Mouse (Mus musculus) limb, embryonic 15.5 days (tissue): ENCODE measurements around the gene Kcnc3. TPM values are rescaled to one million over a fixed set of nuclear protein-coding genes. Genes with fewer than 3 reads are reported as not detected.

ENCODE experiments used
- ATAC-seq: fragments of 200-750 bp; cut with Nextera tagmentation; 2 replicates; pipeline ENCODE4 v1.8.0; 2017; ENCODE audit warnings: low read depth, moderate TSS enrichment; ENCODE audit not compliant: insufficient number of reproducible peaks, low FRiP score, low TSS enrichment
- H3K27ac ChIP-seq: fragments of 300-500 bp; sonication (generic); 2 replicates; pipeline ENCODE4 v1.5.1; 2015; ENCODE audit warnings: moderate library complexity, mild to moderate bottlenecking, inconsistent platforms
- H3K27me3 ChIP-seq: fragments of 300-500 bp; sonication (generic); 2 replicates; pipeline ENCODE4 v1.6.1; 2015; ENCODE audit warnings: inconsistent platforms
- H3K36me3 ChIP-seq: fragments of 300-500 bp; sonication (generic); 2 replicates; pipeline ENCODE4 v1.6.1; 2015; ENCODE audit warnings: inconsistent platforms
- H3K4me1 ChIP-seq: fragments of 300-500 bp; sonication (generic); 2 replicates; pipeline ENCODE4 v1.6.1; 2015; ENCODE audit warnings: inconsistent platforms
- H3K4me2 ChIP-seq: fragments of 300-500 bp; sonication (generic); 2 replicates; pipeline ENCODE4 v1.6.1; 2015; ENCODE audit warnings: mild to moderate bottlenecking, inconsistent platforms
- H3K4me3 ChIP-seq: fragments of 300-500 bp; sonication (generic); 2 replicates; pipeline ENCODE4 v1.5.1; 2015; ENCODE audit warnings: mild to moderate bottlenecking, inconsistent platforms
- H3K9ac ChIP-seq: fragments of 300-500 bp; sonication (generic); 2 replicates; pipeline ENCODE4 v1.6.1; 2015; ENCODE audit warnings: inconsistent platforms
- H3K9me3 ChIP-seq: fragments of 300-500 bp; sonication (generic); 2 replicates; pipeline ENCODE4 v1.6.1; 2016; ENCODE audit warnings: inconsistent platforms
- WGBS: fragments of 180-500 bp; shearing (Covaris S2); methylation state at CpG from one replicate; pipeline ENCODE4 v1.1.7; 2015; 5-methylcytosine and 5-hydroxymethylcytosine counted together
- polyA plus RNA-seq: library from polyadenylated mRNA; unstranded; fragments of >200 nt; fragmentation: Nextera tagmentation; extraction: Ambion mirVana; gene quantifications from 2 replicates; pipeline ENCODE4 v1.2.1, GENCODE M21; 2015

The Kcnc3 gene
- polyA plus RNA-seq, 1 experiment from 2014 or later: 0.20 TPM

DNA sequence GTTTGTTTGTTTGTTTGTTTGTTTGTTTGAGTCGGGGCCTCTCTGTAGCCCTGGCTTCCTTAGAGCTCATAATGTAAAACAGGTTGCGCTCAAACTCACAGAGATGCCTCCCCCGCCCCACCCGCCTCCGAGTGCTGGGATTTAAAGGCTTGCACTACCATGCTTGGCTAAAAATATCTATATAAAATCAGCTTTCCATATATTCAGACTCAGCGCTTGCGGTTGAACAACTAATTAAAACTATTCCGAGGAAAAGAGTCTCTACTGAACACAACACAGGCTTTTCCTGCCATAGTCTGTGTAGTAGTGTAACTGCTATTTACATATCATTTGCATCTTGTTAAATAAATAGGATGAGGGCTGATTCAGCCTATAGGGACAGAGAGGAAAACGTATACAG, 46.2 kb downstream of the Kcnc3 start:
- ATAC-seq: no peak
- H3K36me3 ChIP-seq: no peaks in the 10 kb centered on the region
- H3K4me2 ChIP-seq: no peak overlapping the region
- WGBS: 78% methylated on average over 9 of the region's 9 CpGs
- 0 out of 2 replicates have a peak, but pooled peaks cover 3% of the 10 kb centered on the region for H3K4me1 ChIP-seq
- H3K9me3 ChIP-seq: no peaks in the 10 kb centered on the region
- H3K9ac ChIP-seq: no peak overlapping the region
- H3K4me3 ChIP-seq: no peak overlapping the region
- H3K27ac ChIP-seq: no peak overlapping the region
- H3K27me3 ChIP-seq: peaks cover 60% of the 10 kb centered on the region

DNA sequence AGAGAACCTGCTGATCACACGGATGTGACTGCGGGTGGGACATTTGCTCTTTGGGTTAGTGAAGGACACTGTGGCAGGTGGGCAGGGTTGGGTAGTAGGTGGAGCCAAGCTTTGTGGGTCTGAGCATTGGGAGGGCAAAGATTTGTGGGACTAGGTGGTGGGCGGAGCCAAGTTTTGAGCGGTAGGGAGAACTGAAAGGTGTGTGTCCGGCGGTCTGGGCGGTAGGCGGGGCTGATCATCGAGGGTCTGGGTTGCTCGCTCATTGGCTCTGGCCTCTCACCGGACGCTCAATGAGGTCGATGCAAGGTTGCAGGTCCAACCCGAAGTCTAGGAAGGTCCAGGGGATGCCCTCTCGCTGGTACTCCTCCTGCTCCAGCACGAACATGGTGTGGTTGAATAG, 48.2 kb downstream of the Kcnc3 start:
- peaks cover 62% of the 10 kb centered on the region for H3K27me3 ChIP-seq

DNA sequence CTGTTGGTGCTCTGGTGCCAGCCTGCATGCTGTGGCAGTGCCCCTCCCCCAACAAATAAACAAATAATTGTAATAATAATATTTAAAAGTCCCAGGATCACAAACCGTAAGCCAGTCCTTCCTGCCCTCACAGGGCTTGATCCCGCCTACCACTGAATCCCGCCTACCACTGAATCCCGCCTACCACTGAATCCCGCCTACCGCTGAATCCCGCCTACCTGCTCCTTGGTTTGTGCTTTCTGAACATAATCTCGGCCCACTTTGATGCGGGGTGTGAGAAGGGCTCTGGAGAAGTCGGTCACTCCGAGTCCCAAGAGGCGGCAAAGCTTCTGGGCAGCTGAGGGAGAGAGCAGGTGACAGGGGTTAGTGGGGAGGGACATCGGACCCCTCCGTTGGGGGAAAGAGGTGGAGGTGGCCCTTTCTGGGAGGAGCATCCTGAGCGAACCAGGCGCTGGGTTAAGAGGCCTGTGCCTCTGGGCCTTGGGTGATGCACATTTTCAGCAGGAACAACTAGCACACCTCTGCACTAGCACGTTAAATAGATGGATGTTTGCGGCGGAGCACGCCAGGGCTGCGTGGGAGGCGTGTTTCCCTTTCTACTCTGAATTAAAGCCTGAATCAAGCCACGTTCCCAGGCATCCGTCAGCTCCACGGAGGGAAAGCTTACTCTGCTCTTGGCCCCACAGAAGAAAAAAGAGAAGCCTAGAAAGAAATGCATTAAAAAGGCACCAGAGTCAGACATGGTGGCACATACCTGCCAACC, 50.6 kb downstream of the Kcnc3 start:
- no peak overlapping the region for H3K9ac ChIP-seq
- ATAC-seq: no peak
- peaks cover 75% of the 10 kb centered on the region for H3K27me3 ChIP-seq
- peak overlapping the region; percentile 13; the same call in 1 of the 2 replicates for H3K4me3 ChIP-seq
- WGBS: 20% methylated on average over 25 of the region's 25 CpGs
- no peak overlapping the region for H3K27ac ChIP-seq
- no peak overlapping the region for H3K4me2 ChIP-seq
- no peaks in the 10 kb centered on the region for H3K9me3 ChIP-seq
- H3K4me1 ChIP-seq: 0 out of 2 replicates have a peak, but pooled peaks cover 10% of the 10 kb centered on the region
- no peaks in the 10 kb centered on the region for H3K36me3 ChIP-seq

More for the DNA sequence above, 48.2 kb downstream of the Kcnc3 start:
- H3K9ac ChIP-seq: no peak overlapping the region
- 3% methylated on average over 16 of the region's 16 CpGs for WGBS
- 0 out of 2 replicates have a peak, but pooled peaks cover 3% of the 10 kb centered on the region for H3K4me1 ChIP-seq
- no peaks in the 10 kb centered on the region for H3K36me3 ChIP-seq
- no peaks in the 10 kb centered on the region for H3K9me3 ChIP-seq
- no peak overlapping the region for H3K4me2 ChIP-seq
- ATAC-seq: no peak
- H3K27ac ChIP-seq: no peak overlapping the region
- H3K4me3 ChIP-seq: no peak overlapping the region

DNA sequence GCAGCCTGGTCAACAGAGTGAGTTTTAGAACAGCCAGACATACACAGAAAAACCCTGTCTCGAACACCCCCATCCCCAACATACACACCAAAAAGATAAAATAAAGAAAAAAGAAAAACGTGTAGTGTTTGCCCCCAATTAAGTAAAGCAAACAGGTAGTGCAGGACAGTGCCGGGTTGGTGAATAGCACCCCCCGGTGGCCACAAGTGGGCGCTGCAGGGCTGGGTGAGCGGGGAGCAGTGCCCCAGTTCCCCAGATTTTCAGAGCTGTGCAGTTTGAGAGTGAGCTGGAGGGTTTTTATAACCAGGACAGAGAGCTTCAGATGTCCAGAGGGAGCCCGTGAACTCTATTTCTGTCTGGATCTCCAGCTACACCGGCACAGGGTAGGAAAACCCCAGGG, 51.4 kb downstream of the Kcnc3 start:
- H3K4me2 ChIP-seq: no peak overlapping the region
- peaks cover 76% of the 10 kb centered on the region for H3K27me3 ChIP-seq
- WGBS: 30% methylated on average over 8 of the region's 8 CpGs
- no peak overlapping the region for H3K4me3 ChIP-seq
- H3K9ac ChIP-seq: no peak overlapping the region
- ATAC-seq: no peak
- 0 out of 2 replicates have a peak, but pooled peaks cover 11% of the 10 kb centered on the region for H3K4me1 ChIP-seq
- H3K27ac ChIP-seq: no peak overlapping the region
- H3K36me3 ChIP-seq: no peaks in the 10 kb centered on the region
- no peaks in the 10 kb centered on the region for H3K9me3 ChIP-seq

DNA sequence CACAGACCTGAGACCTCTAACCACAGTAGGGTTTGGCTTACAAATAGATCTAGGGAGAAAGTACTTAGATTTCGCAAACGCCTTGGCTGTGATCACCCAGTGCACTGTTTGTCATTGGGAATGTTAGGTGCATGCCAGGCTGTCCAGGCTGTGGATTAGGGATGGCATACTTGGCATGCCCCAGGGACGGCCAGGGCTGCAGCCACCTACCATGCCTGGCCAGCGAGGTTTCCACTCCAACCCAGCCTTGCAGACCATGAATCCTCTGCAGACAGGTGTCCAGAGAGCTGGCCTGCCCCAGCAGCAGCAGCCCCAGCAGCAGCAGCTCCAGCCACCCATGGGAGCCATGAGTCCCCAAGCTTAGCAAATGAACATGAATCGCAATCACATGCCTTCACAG, 54.8 kb downstream of the Kcnc3 start:
- H3K27ac ChIP-seq: no peak overlapping the region
- H3K9ac ChIP-seq: no peak overlapping the region
- H3K4me3 ChIP-seq: no peak overlapping the region
- peaks cover 57% of the 10 kb centered on the region for H3K27me3 ChIP-seq
- no peaks in the 10 kb centered on the region for H3K9me3 ChIP-seq
- no peaks in the 10 kb centered on the region for H3K36me3 ChIP-seq
- no peak for ATAC-seq
- no peak overlapping the region for H3K4me2 ChIP-seq
- 0 out of 2 replicates have a peak, but pooled peaks cover 7% of the 10 kb centered on the region for H3K4me1 ChIP-seq
- 77% methylated on average over 5 of the region's 5 CpGs for WGBS

DNA sequence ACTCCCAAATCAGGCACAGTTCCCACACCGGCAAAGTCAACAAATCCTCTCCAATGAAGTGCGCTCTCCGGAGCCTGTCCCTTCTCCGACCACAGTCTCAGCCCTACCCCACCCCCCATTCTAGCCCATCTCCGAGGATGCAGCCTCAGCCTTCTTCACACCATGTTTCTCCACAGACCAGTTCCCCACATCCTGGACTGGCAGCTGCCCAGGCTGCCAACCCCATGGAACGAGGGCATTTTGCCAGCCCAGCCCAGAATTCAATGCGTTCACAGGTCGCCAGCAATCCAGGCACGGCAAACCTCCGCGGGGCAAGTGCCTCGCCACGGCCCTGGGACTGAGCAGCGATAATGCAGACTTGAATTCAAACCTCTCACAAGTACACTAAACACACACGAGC, 55.5 kb downstream of the Kcnc3 start:
- no peaks in the 10 kb centered on the region for H3K9me3 ChIP-seq
- H3K4me1 ChIP-seq: 0 out of 2 replicates have a peak, but pooled peaks cover 7% of the 10 kb centered on the region
- WGBS: 24% methylated on average over 15 of the region's 15 CpGs
- no peak overlapping the region for H3K27ac ChIP-seq
- H3K4me2 ChIP-seq: no peak overlapping the region
- ATAC-seq: no peak; the same call in 1 of the 2 replicates
- H3K9ac ChIP-seq: no peak overlapping the region
- H3K27me3 ChIP-seq: peaks cover 50% of the 10 kb centered on the region
- H3K4me3 ChIP-seq: no peak overlapping the region
- no peaks in the 10 kb centered on the region for H3K36me3 ChIP-seq

DNA sequence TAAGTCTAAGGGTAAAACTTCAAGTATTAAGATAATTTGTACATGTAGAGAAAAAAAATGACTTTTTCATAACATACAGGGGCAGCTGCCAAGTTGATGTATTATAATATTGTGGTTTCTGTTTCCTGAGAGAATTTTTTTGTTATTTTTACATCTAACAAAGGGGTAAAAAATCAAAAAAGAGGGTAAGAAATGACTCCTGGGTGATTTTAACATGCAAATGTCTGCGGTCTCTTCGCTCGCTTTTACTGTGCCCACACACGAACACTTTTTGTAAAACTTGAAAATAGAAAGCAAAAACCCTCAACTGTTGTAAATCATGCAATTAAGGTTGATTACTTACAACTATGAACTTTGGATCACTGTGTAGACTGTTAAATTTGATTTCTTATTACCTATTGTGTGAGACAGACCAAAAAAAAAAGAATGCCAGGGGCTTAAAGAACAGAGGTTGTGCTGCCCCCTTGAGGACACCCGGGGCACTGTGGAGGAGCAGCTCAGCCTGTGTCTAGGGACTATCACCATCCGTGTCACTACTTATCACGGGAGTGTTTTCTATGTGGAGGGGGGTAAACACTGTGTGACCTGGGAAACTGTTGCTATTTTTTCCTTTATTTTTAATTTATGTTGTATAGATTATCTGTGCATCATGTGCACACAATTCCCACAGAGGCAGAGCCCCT, 56.7 kb downstream of the Kcnc3 start:
- Histone ChIP-seq H3K27ac (no peak overlapping the region), H3K9me3 (no peaks in the 10 kb centered on the region), H3K27me3 (peaks cover 38% of the 10 kb centered on the region), H3K36me3 (no peaks in the 10 kb centered on the region), H3K4me2 (no peak overlapping the region), H3K4me3 (no peak overlapping the region), H3K4me1 (0 out of 2 replicates have a peak, but pooled peaks cover 7% of the 10 kb centered on the region), H3K9ac (no peak overlapping the region)
- WGBS: 47% methylated on average over 7 of the region's 7 CpGs
- no peak for ATAC-seq

DNA sequence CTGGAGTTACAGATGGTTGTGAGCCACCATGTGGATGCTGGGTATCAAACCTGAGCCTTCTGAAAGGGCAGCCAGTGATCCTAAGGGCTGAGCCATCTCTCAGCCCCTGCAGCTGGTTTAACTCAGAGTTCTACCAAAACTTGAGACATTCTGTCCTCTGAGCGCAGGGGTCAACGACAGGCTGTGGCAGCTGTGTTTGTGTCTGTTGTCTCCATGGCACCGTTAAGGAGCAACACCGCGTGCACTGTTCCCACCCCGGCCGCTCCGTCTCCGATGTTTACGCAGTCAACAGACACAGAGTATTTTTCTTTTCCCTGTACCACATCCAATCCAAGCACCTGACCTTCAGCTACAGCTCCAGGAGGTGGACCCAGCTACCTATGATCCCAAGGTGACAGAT, 57.3 kb downstream of the Kcnc3 start:
- H3K4me1 ChIP-seq: 0 out of 2 replicates have a peak, but pooled peaks cover 7% of the 10 kb centered on the region
- peaks cover 36% of the 10 kb centered on the region for H3K27me3 ChIP-seq

DNA sequence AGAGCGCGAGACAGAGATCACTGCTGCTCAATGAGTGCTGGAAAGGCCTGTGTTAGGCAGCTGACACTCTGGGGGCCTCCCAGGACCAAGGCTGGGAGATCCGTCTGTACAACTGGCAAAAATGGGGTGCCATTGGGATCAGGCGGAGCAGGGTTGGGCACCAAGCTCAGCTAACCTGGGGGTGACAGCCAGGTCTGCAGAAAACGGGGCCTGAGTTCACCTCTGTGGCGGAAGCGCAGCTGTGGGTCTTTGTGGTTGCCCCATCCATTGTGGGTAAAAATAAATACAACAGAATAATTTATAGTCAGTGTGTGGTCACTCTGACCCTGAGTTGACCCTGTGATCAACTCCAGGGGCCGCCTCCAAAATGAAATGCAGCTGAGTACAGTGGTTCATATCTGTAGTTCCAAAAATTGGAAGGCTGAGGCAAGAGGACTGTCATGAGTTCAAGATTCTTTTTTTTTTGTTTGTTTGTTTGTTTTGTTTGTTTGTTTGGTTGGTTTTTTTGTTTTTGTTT, 58.7 kb downstream of the Kcnc3 start:
- H3K27me3 ChIP-seq: peaks cover 24% of the 10 kb centered on the region
- no peak overlapping the region for H3K4me2 ChIP-seq
- no peak overlapping the region for H3K9ac ChIP-seq
- H3K27ac ChIP-seq: no peak overlapping the region
- WGBS: 64% methylated on average over 8 of the region's 8 CpGs
- no peak for ATAC-seq
- H3K4me3 ChIP-seq: no peak overlapping the region
- no peaks in the 10 kb centered on the region for H3K9me3 ChIP-seq
- H3K36me3 ChIP-seq: no peaks in the 10 kb centered on the region
- H3K4me1 ChIP-seq: 0 out of 2 replicates have a peak, but pooled peaks cover 7% of the 10 kb centered on the region

More for the DNA sequence above, 57.3 kb downstream of the Kcnc3 start:
- ATAC-seq: no peak
- Histone ChIP-seq H3K9ac (no peak overlapping the region), H3K36me3 (no peaks in the 10 kb centered on the region), H3K27ac (no peak overlapping the region), H3K4me3 (no peak overlapping the region), H3K9me3 (no peaks in the 10 kb centered on the region), H3K4me2 (no peak overlapping the region)
- WGBS: 69% methylated on average over 10 of the region's 10 CpGs

DNA sequence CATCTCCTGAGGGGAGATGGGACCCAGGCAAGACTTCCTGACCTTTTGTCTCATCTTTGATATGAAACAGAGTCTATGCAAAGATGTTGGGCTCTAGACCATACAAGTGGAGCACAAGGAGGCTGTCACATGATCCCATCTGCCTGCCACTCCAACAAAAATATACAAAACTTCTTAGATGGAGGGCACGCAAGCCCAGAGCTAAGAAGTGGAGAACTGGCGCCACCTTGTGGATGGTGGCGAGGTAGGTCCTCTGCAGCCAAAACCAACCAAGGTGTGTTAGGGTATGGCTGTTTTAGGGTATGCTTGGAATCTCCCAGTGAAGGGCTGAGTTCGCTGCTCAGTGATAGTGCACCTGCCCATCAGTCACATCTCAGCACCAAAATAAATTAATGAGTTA, 59.5 kb downstream of the Kcnc3 start:
- no peak for ATAC-seq
- 14% methylated on average over 4 of the region's 4 CpGs for WGBS

DNA sequence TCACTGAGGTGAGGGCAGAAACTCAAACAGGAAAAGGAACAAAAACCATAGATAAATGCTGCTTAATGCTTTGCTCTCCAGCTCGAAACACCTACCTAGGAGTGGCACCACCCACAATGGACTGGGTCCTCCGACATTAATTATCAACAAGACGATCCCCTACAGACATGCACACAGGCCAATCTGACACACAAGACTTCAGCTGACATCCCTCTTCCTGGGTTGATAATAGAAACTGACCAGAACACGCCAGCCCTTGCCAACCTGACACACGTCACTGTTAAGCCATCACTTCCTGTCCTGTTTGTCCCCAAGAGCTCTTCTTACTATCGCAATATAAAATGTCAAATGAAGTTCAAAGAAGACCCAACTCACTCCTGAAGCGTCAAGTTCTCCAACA, 61.0 kb downstream of the Kcnc3 start:
- Histone ChIP-seq H3K9me3 (no peaks in the 10 kb centered on the region), H3K36me3 (no peaks in the 10 kb centered on the region), H3K4me1 (no peaks in the 10 kb centered on the region), H3K27ac (no peak overlapping the region), H3K4me3 (no peak overlapping the region), H3K4me2 (no peak overlapping the region), H3K27me3 (peaks cover 4% of the 10 kb centered on the region; the same call in 1 of the 2 replicates), H3K9ac (no peak overlapping the region; the same call in 1 of the 2 replicates)
- 68% methylated on average over 7 of the region's 7 CpGs for WGBS
- ATAC-seq: no peak

More for the DNA sequence above, 59.5 kb downstream of the Kcnc3 start:
- no peak overlapping the region for H3K9ac ChIP-seq
- 0 out of 2 replicates have a peak, but pooled peaks cover 7% of the 10 kb centered on the region for H3K4me1 ChIP-seq
- H3K27me3 ChIP-seq: peaks cover 16% of the 10 kb centered on the region
- no peak overlapping the region for H3K27ac ChIP-seq
- no peaks in the 10 kb centered on the region for H3K9me3 ChIP-seq
- no peaks in the 10 kb centered on the region for H3K36me3 ChIP-seq
- H3K4me2 ChIP-seq: no peak overlapping the region
- H3K4me3 ChIP-seq: no peak overlapping the region

DNA sequence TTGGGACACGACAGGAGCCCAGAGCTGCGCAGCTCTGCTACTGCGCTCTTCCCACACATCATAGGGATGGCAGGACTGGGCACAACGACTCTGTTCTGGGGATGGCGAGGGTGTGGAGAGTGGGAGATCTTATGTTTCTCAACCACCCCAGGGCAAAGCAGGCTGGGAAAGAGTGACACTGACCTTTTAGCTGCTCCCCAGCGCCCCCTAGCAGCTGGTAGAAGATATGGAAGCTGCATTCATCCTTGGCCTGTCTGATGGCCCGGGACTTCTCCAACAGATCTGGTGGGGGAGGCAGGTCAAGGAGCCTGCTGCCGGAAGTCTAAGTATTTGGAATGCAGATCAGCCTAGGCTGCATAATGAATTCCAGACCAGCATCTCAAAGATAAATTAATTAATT, 63.3 kb downstream of the Kcnc3 start:
- no peak overlapping the region for H3K4me2 ChIP-seq
- H3K27me3 ChIP-seq: no peaks in the 10 kb centered on the region; the same call in 1 of the 2 replicates
- 50% methylated on average over 8 of the region's 8 CpGs for WGBS
- H3K27ac ChIP-seq: no peak overlapping the region
- no peaks in the 10 kb centered on the region for H3K9me3 ChIP-seq
- H3K9ac ChIP-seq: no peak overlapping the region
- H3K4me3 ChIP-seq: no peak overlapping the region
- no peaks in the 10 kb centered on the region for H3K4me1 ChIP-seq
- H3K36me3 ChIP-seq: no peaks in the 10 kb centered on the region
- no peak for ATAC-seq
